Mouse (Mus musculus): ENCODE measurements at regions not wholly inside any gene's neighbourhood (a gene's known extent, or its start where the extent isn't known, plus 50 kb on each side); places are given as distances from the start of the nearest gene placed in this dataset.

GRCm38 (mm10) chrX:18563676-18564075, 102.5 kb upstream of the 4930578C19Rik start:
- TF ChIP-seq CTCF (IDR thresholded peaks at IDR 0.05) = no peak
- H3K9ac ChIP-seq (replicated peaks; ENCODE audit: low read length, poor library complexity, severe bottlenecking) = no peak overlapping the region
- H3K4me1 ChIP-seq (ENCODE audit: insufficient read depth, low read length) = no peaks in the 10 kb centered on the region
- ATAC-seq (ENCODE audit: low FRiP score) (no peak), DNase-seq (ENCODE audit: low spot score) (no peak)
- H3K27me3 ChIP-seq (ENCODE audit: insufficient read depth, low read length) = no peaks in the 10 kb centered on the region
- H3K4me3 ChIP-seq (ENCODE audit: low read depth, low read length) = no peak overlapping the region
- no peaks in the 10 kb centered on the region for H3K9me3 ChIP-seq (ENCODE audit: low read length)
- H3K27ac ChIP-seq (ENCODE audit: low read depth, low read length) = no peak overlapping the region
- H3K36me3 ChIP-seq (ENCODE audit: insufficient read depth, low read length) = no peaks in the 10 kb centered on the region
- 89% methylated on average over 5 of the region's 5 CpGs for WGBS
- H3K4me2 ChIP-seq (ENCODE audit: low read depth, low read length, poor library complexity, severe bottlenecking) = no peak overlapping the region

- Histone ChIP-seq H3K4me2 (ENCODE audit: low read depth, low read length, poor library complexity, severe bottlenecking) (no peak overlapping the region), H3K9ac (replicated peaks; ENCODE audit: low read length, poor library complexity, severe bottlenecking) (no peak overlapping the region), H3K4me3 (ENCODE audit: low read depth, low read length) (no peak overlapping the region), H3K9me3 (ENCODE audit: low read length) (no peaks in the 10 kb centered on the region), H3K27me3 (ENCODE audit: insufficient read depth, low read length) (no peaks in the 10 kb centered on the region), H3K36me3 (ENCODE audit: insufficient read depth, low read length) (no peaks in the 10 kb centered on the region), H3K27ac (ENCODE audit: low read depth, low read length) (no peak overlapping the region), H3K4me1 (ENCODE audit: insufficient read depth, low read length) (no peaks in the 10 kb centered on the region)
- TF ChIP-seq CTCF (IDR thresholded peaks at IDR 0.05) = no peak
- 58% methylated on average over 3 of the region's 3 CpGs for WGBS
- peak; percentile 0 for DNase-seq (ENCODE audit: low spot score)
- no peak for ATAC-seq (ENCODE audit: low FRiP score)
Measured at GRCm38 (mm10) chrX:18520246-18520980, 59.2 kb upstream of the 4930578C19Rik start.

Measured in midbrain, postnatal 0 days (tissue).